Mouse (Mus musculus) MEL (cell line): ENCODE measurements around the gene Tcf7l2.

Experiments used
- MYC ChIP-seq: IDR thresholded peaks from 2 replicates; pipeline ENCODE4 v1.6.1; 2011; ENCODE audit warnings: low read depth, mild to moderate bottlenecking, low read length, improper control_type of control experiment, moderate library complexity
- USF1 ChIP-seq: IDR thresholded peaks from 2 replicates; pipeline ENCODE4 v1.6.1; 2014; ENCODE audit warnings: low read depth, mild to moderate bottlenecking, inconsistent platforms, low read length, improper control_type of control experiment, moderate library complexity

DNA sequence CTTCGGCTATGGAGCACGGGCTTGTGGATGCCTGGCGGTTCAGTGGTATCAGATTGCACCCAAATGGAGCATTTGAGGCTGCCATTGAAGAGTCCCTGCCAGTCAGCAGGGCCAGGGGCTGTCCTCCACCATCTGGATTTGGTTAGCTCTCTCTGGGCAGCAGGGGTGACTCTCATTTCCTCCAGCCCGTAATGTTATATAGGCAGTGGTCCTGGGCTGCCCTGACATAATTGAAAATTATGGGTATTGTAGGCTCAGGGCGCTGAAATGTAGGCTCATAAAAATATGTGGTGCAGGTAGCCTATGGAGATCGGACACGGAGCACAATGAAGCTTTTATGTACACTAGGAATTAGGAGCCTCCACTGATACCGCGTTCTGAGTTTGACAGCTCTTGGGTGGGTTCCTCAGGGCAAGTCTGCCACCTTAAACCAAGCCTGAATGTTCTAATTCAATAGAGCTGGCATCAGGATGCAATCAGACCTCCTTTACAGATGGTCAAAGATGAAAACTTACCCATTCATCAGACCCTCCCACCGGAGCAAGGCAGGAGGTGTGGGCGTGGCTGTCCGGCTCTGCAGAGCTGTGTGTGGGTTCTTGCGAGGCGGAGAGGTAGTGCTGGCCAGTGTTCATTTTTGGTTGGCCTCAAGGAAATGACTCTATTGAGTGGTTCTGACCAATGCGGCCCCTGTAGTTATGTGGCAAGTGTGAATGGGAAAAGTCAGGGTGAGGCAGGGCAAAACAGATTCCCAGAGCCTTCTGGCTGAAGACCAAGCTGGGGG lies 73.6 kb downstream of the Tcf7l2 start:
- TF ChIP-seq MYC: no peak
- TF ChIP-seq USF1: no peak
